Mouse (Mus musculus): ENCODE measurements around the gene Cd3eap.

Cd3eap gene

GRCm38 (mm10) chr7:19327782-19328181 lies 31.5 kb downstream of the Cd3eap start:
- DNase-seq = no peak

GRCm38 (mm10) chr7:19327128-19327527 lies 32.2 kb downstream of the Cd3eap start:
- peak; percentile 89 for DNase-seq

- DNase-seq = peak; percentile 71
These were observed 32.9 kb downstream of the Cd3eap start for GRCm38 (mm10) chr7:19326359-19326758.

GRCm38 (mm10) chr7:19325262-19326199 lies 33.8 kb downstream of the Cd3eap start:
- DNase-seq = no peak

GRCm38 (mm10) chr7:19324221-19324620 lies 35.1 kb downstream of the Cd3eap start:
- no peak for DNase-seq

GRCm38 (mm10) chr7:19322489-19322888 lies 36.8 kb downstream of the Cd3eap start:
- no peak for DNase-seq

GRCm38 (mm10) chr7:19321464-19321863 lies 37.8 kb downstream of the Cd3eap start:
- no peak for DNase-seq

GRCm38 (mm10) chr7:19320637-19321036 lies 38.6 kb downstream of the Cd3eap start:
- no peak for DNase-seq

GRCm38 (mm10) chr7:19319906-19320305 lies 39.4 kb downstream of the Cd3eap start:
- DNase-seq = peak; percentile 93

- peak; percentile 58 for DNase-seq
These were observed 39.8 kb downstream of the Cd3eap start for GRCm38 (mm10) chr7:19319458-19319857.

- no peak for DNase-seq
These were observed 40.6 kb downstream of the Cd3eap start for GRCm38 (mm10) chr7:19318676-19319075.

- no peak for DNase-seq
These were observed 41.1 kb downstream of the Cd3eap start for GRCm38 (mm10) chr7:19318201-19318600.

GRCm38 (mm10) chr7:19316451-19317161 lies 42.7 kb downstream of the Cd3eap start:
- DNase-seq = no peak

- no peak for DNase-seq
These were observed 45.2 kb downstream of the Cd3eap start for GRCm38 (mm10) chr7:19314033-19314432.

GRCm38 (mm10) chr7:19311991-19312390 lies 47.3 kb downstream of the Cd3eap start:
- no peak for DNase-seq

GRCm38 (mm10) chr7:19309884-19310641 lies 49.2 kb downstream of the Cd3eap start, which contains the start of gene Fosb:
Gene Fosb (minus strand): TSS chr7:19310051.
- peak; percentile 96 for DNase-seq

- peak; percentile 61 for DNase-seq
These were observed 49.9 kb downstream of the Cd3eap start for GRCm38 (mm10) chr7:19309278-19309883.

- peak; percentile 97 for DNase-seq
These were observed 50.6 kb downstream of the Cd3eap start for GRCm38 (mm10) chr7:19308454-19309277.

GRCm38 (mm10) chr7:19307739-19308453 lies 51.4 kb downstream of the Cd3eap start:
- DNase-seq = peak; percentile 87

- DNase-seq = peak; percentile 76
These were observed 52.2 kb downstream of the Cd3eap start for GRCm38 (mm10) chr7:19306819-19307738.

Data from cerebellum, adult 9-11 months (tissue).